Mouse (Mus musculus) spleen, adult 2 months (tissue): Measurements from ENCODE around the gene Plcb1.

Experiments used
- CTCF ChIP-seq: fragments of 200-500 bp; IDR thresholded peaks from 2 replicates; pipeline ENCODE4 v1.5.1; 2011; ENCODE audit warnings: mild to moderate bottlenecking, inconsistent platforms; ENCODE audit not compliant: insufficient read depth, insufficient read length, insufficient replicate concordance; ENCODE audit errors: extremely low read depth
- POLR2A ChIP-seq: fragments of 200-500 bp; IDR thresholded peaks from 2 replicates; pipeline ENCODE4 v1.6.1; 2011; ENCODE audit warnings: low read depth, low read length, inconsistent platforms

GRCm38 (mm10) chr2:135274949-135275348 is 489.1 kb downstream of the Plcb1 start:
- TF ChIP-seq POLR2A (no peak), CTCF (no peak)
